Mouse (Mus musculus) olfactory bulb, adult 2 months (tissue): ENCODE measurements at regions not wholly inside any gene's neighbourhood (a gene's known extent, or its start where the extent isn't known, plus 50 kb on each side); places are given as distances from the start of the nearest gene placed in this dataset.

Experiments used
- CTCF ChIP-seq: fragments of 200-500 bp; IDR thresholded peaks from 2 replicates; pipeline ENCODE4 v1.5.1; 2012; ENCODE audit warnings: low read depth, mild to moderate bottlenecking, low read length, moderate library complexity; ENCODE audit not compliant: insufficient read depth
- POLR2A ChIP-seq: fragments of 200-500 bp; IDR thresholded peaks from 2 replicates; pipeline ENCODE4 v1.6.1; 2012; ENCODE audit warnings: mild to moderate bottlenecking, low read depth, low read length, moderate library complexity; ENCODE audit not compliant: insufficient read depth

DNA sequence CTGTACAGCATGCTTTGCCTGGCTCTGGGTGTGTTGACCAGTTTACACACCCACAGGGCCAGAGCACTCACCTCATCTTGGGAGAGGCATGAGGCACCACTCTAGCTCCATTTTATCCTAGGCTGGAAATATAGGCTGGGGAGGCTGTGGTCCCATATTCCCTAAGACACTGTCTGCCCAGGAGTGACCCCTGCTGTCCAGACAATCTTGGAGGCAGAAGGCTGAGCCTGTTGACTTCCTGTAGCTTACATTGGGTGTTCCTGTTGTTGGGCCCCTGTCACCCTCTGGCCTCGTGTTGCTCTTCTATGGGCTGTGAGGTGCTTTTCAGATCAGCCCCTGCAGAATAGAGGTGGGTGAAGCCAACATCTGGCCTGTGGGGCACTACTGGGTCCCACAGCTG is 112.3 kb downstream of the Pja1 start:
- no peak for TF ChIP-seq CTCF
- TF ChIP-seq POLR2A = no peak
